Mouse (Mus musculus) thymus, postnatal 0 days (tissue): ENCODE data around the gene Znrf3. TPM values are rescaled to one million over a fixed set of nuclear protein-coding genes. Genes with fewer than 3 reads are reported as not detected.

Experiments used
- DNase-seq: peaks from one replicate; pipeline ENCODE4 v3.0.0-alpha.2; 2015; ENCODE audit warnings: low spot score
- polyA plus RNA-seq: library from polyadenylated mRNA; unstranded; fragments of >200 nt; fragmentation: Nextera tagmentation; extraction: Ambion mirVana; gene quantifications from 2 replicates; pipeline ENCODE4 v1.2.1, GENCODE M21; 2015

Gene Znrf3
- polyA plus RNA-seq, 1 experiment from 2014 or later = 10.9 TPM

DNA sequence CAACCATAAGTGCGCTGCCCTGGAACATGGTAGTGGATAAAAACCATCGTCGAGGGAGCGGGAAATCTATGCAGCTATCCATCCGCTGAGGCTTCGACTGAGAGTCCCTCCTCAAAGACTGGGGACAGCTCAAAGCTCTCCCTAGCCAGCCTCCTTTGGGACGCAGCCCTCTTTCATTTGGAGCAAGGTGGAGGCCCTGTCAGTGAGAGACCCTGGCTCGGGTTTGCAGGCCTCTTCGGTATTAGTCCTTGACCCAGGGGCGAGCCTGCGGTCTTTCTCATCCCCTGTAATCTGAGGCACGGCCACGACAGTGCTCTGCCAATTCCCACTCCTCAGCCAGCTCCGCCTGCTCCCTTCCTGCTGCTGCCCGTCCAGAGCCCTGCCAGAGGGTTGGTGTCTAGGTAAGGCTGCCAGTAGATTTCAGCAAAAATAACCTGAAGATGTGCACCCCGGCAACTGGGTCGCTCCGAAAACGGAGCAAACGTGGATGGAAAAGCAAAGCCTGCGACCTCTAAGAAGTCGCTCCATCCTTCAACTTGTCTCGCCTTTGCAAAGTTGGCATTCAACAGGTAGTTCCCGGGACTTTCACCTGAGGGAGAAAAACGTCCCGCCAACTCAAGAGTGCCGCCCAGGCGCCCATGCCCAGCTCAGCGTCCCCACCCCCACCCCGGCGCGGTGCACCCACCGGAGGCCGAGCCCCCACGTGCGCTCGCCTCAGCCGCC is 975 bp downstream of the Znrf3 start:
- no peak for DNase-seq

DNA sequence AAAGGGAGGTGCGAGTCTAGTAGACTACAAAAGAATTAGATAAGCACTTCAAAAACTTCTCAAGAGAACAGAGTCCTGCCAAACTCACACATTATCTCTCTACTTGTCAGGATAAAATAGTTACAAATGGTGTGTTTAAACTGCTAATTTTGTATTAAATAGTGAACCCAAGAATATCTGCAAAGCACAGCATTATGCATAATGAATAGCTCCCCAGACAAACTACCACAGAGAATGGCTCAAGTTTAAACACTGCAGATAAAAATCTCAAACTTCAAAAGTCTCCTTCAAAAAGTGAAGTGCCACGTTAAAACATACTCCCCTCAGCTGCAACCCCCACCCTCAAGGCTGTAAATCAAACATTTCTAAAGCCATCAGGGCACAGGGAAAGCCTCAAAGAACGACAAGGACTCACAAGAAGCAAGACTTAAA is 2.0 kb downstream of the Znrf3 start:
- peak; percentile 43 for DNase-seq

DNA sequence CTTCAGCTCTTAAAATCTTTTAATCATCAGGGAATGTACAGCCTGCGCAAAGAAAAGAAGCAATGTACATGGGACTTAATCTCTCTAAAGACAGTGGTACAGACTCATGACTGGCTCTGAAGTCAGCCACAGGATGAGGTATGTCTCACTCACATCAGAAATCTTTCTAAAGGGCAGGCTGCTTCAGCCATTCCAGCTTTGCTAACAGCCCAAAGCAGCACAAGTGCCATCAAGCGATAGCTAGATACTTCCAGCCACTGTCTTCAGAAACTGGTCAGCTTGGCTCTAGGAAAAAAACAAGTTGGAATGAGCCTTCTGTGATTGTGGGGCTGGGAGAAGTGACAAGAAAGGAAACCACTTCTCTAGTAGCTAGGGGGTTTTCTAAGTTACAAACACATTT is 7.0 kb downstream of the Znrf3 start:
- no peak for DNase-seq

DNA sequence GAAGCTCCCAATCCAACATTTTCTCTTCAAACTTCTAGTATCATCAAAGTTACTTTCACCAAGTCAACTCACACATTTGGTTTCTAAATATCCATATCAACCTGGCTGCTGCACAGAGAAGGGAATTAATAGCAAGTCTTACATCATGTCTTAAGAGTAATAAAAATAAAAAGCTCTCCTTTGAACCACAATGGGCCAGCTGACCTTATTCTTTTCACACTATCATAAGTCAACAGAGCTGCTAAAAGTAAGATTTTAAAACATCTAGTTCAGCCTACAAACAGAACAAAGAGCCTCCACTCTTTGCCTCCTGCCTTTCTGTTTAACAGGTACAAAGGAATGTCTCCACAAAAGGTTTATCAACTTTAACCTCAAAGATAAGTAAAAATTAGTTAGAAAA is 7.7 kb downstream of the Znrf3 start:
- no peak for DNase-seq

DNA sequence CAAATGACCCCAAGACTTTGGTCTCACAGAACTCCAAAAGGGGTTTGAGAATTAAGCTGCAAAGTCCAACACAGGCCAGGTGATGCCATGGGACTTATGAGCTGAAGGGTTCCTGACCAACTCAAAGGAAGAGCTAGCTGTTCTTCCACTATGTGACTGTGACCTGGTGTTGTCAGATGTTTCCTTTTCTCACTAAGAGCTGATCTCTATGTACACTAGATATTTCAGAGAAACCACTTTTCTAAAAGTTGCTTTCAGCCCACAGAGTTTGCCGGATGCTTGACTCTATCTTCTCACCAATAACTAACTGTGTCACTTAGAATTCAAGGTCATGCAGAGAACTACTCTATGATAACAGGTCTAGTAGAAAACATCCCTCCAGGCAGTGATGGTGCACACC is 9.2 kb downstream of the Znrf3 start:
- peak; percentile 28 for DNase-seq

DNA sequence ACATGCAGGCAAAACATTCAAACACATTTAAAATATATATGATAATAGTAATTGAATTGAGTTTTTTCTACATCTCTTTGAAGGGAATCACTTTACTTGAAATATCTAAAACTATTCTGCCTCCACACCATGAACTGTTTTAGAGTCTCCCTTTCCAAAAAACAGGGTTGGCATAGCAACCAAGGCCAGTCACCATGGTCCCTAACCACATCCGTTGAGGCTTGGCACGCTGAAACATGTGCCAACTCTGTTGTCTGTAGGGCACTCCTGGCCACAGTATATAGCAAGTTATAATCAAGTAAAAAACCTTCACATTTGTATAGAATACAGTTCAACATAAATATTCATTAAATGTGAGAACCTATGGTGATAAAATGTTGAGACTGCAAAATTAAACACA is 12.3 kb downstream of the Znrf3 start:
- DNase-seq = peak; percentile 86

DNA sequence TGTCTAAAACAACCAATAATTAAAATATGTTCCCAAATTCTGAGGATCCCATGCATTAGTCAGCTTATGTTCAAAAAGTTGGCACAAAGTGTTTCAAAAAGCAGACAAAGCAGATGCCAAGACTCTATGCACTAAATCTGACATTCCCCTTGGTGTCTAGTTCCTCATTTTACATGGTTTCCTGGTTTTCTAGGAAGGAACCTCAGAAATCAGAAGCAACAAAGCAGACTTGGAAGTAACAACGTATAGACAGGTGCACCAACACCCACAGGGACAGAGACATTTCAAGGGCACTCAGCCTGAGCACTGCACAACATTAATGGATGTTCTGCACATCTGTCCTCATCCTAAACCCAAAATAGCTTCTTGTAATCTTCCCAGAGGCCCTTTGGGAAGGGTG is 13.8 kb downstream of the Znrf3 start:
- no peak for DNase-seq

DNA sequence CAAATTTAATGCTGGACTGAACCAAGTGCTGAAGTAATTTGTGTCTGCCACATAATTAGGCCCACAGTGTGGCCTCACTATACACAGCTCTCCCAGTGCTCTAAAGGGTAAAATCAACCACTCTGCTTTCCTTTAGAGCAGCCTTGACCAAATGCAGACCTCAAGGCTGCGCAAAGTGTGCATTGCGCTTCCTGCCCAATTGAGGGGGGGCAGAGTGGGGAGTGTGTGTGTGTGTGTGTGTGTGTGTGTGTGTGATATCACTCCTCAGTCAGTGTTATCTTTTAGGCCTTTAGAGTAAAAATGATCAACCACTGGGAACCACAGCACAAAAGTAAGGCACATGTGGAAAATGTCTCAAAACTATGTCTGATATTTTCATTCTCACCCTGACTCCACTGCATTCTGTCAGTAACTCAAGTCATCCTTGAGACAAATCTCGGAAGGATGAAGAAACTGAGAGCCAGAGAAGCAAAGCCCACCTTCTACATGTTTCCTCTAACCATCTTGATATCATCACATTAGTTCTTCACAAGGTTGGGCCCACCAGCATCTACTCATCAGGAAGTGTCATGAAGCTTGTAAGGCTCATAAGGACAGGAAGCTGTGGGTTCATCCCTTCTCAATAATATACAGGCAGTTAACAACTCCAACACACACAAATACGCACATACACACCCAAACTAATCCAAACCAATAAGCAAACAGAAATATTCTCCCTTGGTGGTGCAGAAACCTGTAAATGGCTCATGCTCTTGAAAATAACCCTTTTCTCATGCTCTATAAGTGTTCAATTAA is 15.1 kb downstream of the Znrf3 start:
- DNase-seq = no peak

DNA sequence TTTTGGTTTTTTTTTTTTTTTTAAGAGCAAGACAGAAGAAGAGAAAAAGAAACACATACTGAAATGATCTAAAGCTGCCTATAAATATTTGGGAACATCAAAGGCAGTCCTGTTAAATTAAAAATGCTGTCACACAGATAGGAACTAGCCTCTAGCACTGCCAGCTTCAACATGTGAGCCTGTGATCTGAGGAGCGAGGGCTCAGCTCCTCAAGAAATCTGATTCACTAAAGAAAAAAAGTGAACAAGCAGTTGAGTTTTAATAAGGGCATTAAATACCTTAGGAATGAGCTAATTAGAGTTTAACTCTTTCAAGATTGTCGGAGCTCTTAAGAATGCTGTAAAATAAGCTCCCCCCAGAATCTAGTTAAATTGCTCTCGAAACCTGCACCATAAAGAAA is 17.4 kb downstream of the Znrf3 start:
- no peak for DNase-seq

DNA sequence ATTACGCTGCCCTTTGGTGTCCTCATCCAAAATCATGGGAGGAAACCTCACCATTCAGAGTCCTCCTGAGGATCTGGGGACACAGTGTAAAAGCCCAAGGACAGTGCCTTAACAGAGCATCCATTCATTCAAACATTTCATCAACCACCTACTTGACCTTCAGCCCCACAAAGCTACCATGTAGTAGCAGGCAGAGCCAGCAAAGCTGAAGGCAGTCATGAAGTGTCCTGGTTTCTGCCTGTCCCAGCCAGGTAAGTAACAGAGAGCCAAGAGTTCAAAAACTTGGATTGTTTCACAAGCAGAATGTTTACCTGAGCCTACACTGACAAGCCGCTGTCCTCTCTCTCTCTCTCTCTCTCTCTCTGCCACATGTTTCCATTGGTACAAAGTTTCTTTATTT is 18.3 kb downstream of the Znrf3 start:
- no peak for DNase-seq

DNA sequence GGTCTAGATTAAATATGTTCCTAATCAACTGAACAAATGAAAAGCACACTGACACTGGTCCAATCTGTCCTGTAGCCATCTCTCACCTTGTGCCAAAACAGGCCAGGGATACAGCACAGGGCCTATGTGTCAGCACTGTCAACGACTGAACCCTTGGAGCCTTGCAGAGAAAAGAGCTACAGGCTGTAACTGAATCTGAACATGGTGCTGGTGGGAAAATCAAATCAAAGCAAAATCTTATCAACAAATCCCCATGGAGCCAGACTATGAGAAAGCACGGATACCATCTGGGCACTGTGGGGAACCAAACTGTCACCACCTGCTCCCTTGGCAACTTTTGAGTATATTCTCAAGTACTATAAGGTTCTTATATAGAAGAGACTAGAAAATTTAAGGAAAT is 19.5 kb downstream of the Znrf3 start:
- DNase-seq = no peak

DNA sequence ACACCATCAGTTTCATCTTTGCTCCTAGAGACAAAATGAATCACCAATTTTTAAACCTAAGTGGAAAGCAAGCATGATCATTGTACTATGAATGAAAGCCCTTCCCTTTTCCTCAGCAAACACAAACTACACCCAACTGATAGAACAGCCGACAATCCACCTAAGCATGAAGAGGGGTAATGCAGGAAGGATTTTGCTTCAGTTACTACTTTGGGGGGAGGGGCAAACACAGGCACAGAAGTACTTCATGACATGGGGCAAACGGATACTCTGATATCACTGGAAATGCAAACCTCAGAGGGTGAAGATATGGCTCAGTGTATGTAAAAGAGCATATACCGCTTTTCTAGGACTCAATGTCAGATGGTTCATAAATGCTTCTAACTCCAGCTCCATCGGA is 20.5 kb downstream of the Znrf3 start:
- no peak for DNase-seq

DNA sequence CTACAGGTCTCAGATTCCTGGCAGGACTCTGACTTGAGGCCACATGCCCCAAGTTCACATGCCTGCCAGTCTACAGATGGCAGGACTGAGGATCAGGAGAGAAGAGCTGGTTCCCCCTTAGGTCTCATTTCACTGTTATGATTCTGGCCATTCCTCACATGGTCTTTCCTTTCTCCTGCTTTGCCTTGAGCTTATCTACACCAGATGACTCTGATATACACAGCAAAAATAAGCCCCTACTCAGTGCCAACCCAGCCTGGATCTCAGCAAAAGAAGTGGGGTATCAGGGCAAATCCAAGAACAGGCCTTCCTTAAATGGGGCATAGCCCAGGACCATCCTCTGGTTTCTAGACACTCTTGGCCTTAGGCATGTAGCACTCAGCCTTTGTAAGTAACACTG is 21.6 kb downstream of the Znrf3 start:
- no peak for DNase-seq

DNA sequence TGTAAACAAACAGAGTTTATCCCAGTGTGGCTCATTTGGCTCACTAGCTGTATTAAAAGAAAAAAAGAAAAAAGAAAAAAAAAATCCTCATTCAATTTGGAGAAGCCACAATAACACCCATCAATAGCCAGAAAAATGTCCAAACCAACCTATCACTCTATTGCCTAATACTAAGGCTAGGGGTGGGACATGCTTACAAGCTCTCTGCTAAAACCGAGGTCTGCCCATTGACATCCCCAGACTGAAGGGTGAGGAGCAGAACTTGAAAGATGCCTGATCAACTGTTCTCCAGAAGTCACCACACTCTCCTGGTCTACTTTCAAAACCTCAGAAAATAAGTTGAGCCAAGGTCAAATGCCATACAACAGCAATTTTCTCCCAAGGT is 22.4 kb downstream of the Znrf3 start:
- no peak for DNase-seq

DNA sequence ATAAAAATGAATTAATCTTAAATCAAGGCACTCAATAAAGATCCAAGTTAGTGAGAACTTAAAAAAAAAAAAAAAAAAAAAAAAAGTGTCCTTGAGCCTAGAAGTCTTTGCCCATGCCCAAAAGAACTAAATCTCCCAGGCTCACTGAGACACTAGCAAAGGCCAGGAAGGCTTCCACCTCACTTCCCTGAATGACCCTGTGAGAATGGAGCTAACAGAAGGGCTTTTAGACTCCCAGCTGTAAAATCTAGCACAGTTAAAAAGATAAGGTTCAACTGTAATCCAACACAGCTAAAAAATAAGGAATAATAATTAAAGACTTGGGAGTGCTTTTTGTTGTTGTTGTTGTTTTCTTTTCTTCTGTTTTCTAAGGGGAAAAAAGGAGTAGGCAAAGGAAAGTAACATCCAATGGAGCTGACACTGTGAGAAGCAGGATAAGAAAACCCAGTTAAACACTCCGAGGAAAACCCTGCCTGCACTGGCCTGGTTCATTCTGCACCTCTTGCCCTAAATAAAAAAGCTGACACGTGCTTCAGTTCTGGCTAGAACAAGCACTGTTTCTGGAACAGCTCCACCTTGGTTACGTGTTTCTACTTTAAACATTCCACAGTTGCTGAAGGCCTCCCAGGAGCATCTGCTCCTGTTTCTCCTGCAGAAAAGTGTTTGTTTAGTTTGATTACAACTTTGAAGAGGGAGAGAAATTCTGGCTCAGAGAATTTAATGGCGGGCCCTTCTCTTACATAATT is 23.0 kb downstream of the Znrf3 start:
- no peak for DNase-seq

DNA sequence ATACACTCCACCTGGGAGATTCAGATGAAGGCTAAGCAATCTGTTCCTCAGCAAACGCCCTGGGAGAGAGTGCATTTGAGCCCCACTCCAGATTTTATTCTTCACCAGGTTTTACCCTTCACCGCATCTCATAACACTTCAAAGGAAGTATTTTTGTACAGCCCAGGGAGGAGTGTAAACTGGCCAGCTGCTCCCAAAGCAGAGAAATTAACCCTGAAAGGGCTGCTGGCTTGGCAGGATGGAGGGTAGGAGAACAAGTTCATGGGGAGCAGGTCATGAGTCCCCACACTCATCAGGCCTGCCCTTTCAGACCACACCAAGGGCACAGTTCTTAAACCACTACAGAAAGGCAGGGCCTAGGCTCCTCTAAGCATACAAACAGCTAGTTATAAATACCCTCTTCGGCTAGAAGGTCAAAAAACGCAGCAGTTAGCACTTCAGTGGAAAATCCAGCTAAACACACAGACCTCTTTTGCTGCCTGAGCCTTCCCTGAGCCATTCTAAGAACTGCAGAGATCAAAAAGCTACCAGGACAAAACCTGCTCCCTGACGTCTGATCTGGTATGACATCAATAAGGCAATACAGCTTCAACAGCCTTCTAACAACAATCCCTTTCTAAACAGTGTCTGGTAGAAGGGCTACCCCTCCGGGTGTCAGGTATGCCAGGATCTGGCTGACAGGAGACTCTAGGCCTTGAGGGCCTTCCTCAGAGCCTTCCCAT is 28.9 kb downstream of the Znrf3 start:
- peak; percentile 65 for DNase-seq

DNA sequence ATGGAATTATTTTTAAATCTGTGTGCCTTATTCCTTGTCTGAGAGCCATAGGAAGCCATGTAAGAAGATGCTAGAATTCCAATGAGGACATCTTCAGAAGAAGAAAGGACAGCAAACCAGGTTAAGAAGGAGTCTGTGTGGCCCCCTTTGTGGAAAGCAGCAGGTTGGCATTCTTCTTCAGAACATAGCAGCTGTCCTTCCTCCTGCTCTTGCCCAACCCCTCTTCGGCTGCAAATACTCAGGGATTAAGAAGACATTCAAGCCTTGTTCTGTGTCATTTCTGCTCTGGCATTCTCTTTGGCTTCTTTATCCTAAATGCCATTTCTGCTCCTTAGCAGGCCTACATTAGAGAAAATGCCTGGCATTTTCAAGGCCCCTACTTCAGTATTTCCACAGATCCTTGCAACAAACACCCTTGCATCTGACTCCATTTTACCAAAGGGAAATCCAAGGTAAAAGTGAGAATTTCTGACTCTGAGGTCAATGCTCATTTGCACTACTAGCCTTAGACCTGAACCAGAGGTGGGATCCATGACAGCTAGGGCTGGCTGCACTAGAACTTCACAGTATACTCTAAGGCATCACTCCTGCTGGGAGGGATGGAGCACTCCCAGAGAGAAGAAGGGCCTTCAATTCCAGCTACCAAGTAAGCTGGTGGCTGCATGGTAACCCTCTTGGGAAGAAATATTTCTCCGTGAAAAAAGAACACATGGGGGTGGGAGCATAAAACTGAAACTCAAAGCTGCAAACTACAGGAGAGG is 29.6 kb downstream of the Znrf3 start:
- DNase-seq = no peak

DNA sequence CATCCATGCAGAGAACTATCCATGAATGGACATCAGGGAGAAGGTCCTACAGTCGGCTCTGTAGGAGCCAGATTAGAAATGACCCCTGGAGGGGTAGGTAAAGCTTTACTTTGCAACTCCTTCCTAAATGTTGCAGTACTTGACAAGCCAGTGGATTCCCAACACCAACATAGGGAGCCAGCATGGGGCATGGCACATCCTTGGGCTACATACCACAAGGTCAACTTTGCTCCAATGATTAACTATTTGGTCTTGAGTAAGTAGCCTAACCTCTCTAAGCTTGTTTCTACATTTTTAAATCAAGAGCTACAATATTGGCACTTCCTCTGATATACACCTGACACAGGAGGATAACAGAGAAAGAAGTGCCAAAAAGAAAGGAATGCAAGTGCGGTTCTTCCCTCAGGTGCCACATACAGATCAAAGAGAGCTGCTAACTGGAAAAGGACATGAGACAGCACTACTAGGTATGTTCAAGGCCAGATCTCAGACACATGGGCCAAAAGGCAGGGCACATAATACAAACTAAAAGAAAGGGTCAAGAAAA is 31.9 kb downstream of the Znrf3 start:
- DNase-seq = no peak

DNA sequence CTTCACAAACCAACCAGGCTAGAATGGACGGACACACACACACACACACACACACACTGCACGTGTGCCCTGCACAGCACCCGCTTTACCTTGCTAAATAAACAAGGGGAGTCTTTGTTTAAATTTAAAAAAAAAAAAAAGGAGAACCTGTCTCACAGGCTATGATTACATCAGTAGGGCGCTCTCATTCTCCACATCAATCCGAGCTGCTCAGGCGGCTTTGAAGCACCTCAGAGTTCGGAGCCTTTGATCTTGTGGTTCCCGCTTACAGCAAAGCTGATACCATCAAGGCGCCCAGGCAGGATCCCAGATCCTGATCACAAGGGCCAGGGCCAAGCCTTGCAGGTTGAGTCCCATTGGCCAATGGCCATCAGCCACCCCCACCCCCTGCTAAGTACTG is 33.1 kb downstream of the Znrf3 start:
- DNase-seq = peak; percentile 90

DNA sequence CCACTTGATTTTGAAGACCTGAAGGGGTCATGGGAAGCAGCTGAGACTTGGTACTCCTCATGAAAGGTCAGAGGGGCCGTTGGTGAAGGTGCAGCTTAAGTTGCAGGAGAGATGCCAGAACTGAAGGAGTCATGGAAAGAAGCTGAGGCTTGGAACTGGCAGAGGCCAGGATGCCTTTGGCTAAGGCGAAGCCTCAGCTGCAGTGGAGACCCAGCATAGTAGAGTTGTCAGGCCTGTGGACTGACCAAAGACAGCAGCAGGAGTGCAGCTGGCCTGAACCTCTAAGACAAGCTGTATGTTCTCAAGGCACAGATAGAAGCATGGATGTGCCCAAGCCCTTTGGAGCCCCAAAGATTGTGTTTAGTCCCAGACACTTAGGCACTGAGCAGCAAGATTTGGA is 40.5 kb downstream of the Znrf3 start:
- DNase-seq = no peak
